Mouse (Mus musculus): ENCODE data around the gene Cx3cl1.

- TF ChIP-seq FLI1 (IDR thresholded peaks at IDR 0.05; ENCODE audit: low read length) (no peak), GATA1 (IDR thresholded peaks at IDR 0.05; ENCODE audit: borderline replicate concordance, low read length) (no peak)
These were observed 8.8 kb downstream of the Cx3cl1 start for GRCm38 (mm10) chr8:94780491-94781154.
